Mouse (Mus musculus): ENCODE data around the gene Rprd1b.
"Not testable (repeated sequence)": the region's sequence is repeated elsewhere in the genome, so short reads cannot be mapped to it uniquely, and the experiment has no call there.

Rprd1b gene

DNA sequence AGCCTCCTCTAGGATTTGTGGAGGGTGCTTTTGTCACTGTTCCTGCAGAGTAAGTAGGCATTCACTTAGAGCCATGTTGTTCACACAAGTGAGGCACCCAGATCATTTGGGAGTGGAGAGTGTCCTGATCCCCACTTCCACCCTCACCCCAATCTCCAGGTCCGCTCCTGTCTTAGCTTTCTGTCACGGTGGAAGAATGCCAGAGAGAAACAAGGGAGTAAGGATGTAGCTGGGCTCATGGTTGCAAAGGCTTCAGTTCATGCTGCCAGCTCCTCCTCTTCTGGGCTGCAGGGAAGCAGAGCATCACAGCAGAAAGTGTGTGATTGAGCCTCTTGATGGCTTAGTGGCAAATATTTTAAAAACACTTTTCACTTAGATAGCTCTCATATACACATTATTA is 12.1 kb downstream of the Rprd1b start:
- no peak for DNase-seq (ENCODE audit: low spot score in 2 of 2)

DNA sequence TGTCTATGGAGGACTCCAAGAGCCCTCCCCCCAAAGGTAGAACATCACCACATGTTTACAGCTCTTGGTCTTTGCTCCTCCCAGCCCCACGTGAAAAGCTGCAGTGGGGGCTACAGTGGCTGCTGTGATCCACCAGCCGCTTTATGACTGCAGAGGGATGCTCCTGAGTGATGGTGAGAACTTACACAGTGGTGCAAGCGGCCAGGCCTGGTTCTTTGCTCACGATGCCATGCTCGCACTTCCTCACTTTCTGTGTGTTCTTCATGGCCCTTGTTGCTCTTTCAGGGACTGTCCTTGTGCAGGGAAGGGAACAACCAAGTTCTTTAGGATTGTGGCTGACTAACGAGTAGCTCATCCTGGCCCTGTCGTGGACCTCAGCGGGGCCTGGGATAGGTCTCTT is 15.2 kb downstream of the Rprd1b start:
- no peak for DNase-seq (ENCODE audit: low spot score in 2 of 2)

DNA sequence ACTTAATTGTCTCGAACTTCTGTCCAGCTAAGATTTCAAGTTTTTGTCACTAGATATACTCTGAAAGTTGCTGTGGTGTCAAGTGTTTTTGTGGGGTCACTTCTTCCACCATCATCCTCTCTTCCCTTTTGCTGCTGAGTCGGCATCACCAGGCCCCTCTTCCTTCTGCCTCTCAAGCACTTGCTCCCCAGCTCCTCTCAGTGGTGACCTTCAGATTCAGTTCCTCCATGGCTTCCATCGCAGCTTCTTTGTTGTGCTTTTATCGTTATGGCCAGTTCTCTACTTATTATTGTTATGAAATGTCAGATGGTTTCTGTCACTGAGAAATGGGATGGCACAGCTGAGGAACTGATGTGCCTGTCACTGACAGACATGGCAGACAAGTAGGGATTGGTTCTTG is 17.9 kb downstream of the Rprd1b start:
- DNase-seq (ENCODE audit: low spot score in 2 of 2): no peak

DNA sequence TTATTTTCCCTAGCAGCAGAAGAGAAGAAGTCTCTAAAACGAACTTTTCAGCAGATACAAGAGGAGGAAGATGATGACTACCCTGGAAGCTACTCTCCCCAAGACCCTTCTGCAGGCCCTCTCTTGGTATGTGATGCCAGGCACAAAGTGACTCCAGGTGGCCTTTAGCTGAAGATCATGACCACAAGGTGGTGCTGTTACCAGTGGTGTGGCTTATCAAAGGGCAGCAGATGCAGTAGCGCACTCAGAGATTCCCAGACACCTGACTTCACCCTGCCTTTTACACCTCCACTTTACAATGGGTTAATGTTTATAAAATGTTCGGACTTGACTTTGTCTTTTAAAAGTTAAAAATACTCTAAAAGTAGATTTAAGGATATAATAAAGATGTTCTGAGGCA is 19.6 kb downstream of the Rprd1b start:
- peak; percentile 57 to 64 for DNase-seq (ENCODE audit: low spot score in 2 of 2)

DNA sequence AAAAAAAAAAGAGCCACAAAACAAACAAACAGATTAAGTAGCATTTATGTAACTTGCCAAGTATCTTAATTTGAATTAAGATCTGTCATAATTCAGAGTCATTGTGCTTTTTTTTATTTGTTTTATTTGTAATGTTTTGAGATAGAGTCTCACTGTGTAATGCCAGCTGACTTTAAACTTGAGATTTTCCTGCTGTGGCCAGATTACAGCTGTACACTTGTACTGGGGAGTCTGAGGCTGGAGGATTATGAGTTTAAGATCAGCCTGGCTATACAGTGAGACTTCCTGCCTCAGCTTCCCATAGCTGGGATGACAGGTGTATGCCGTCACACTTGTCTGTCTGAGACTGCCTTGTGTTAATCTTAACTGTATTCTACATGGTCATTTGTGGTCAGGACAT is 20.4 kb downstream of the Rprd1b start:
- DNase-seq (ENCODE audit: low spot score in 2 of 2): no peak

DNA sequence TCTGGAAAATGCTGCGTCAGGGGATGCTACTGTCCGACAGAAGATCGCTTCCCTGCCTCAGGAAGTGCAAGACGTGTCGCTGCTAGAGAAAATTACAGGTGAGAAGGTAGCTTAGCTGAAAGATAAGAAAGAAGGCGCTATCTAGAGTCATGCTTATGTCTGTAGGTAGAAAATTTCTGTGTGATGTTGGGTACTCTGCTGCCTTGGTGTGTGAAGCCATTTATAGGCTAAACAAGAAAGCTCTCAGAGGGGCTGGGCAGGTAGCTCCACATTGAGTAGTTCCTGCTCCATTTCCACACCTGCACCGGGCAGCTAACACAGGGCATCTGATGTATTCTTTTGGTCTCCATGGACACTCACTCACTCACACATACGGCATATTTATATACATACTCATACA is 21.8 kb downstream of the Rprd1b start:
- no peak for DNase-seq (ENCODE audit: low spot score in 2 of 2)

DNA sequence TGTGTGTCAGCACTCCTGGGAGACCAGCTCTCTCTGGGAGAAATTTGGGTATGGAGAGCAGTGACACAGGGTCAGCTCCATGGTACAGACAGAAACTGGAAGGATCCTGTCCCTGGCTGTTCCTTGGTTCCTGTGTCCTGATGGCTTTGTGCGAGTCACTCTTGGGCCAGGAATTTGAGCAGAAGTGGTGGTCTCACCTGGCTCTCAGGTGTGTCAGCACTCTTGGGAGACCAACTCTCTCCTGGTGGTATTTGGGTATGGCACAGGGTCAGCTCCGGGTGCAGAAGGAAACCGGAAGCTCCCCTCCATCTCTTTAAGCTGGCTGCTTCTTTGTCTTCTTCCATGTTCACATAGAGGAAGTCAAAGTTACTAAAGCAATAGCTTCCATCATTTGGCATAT is 26.3 kb downstream of the Rprd1b start:
- no peak for DNase-seq (ENCODE audit: low spot score in 2 of 2)

DNA sequence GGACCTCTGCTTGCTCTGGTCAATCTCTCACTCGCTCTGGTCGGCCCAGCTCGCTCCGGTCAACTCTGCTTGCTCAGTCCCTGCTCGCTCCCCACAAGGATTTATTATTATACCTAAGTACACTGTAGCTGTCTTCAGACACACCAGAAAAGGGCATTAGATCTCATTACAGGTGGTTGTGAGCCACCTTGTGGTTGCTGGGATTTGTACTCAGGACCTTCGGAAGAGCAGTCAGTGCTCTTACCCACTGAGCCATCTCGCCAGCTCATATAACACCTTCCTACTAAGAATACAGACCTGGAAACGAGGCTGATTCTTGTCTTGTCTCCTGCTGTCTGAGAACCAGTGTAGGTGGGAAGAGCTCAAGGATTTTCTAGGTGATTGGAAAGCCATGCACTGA is 27.1 kb downstream of the Rprd1b start:
- not testable (repeated sequence) for DNase-seq (ENCODE audit: low spot score in 2 of 2)

DNA sequence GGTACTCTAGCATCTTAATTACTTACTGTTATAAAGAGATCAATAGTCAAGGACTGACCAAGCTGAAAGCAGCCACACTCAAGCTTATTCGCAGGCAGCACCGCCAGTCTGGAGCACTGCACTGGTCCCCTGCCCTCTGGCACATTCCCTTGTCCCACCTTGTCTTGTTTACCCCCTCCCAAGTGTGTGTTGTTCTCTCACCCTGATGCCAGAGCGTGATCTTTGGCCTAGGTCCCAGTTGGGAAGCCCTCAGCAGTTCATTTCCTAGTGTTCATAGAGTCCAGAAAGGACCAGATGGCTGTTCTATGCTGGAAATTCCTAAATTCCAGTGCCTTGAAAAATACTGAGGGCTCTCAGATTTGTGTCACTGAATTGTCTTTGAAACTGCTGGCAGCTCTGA is 28.7 kb downstream of the Rprd1b start:
- no peak for DNase-seq (ENCODE audit: low spot score in 2 of 2)

DNA sequence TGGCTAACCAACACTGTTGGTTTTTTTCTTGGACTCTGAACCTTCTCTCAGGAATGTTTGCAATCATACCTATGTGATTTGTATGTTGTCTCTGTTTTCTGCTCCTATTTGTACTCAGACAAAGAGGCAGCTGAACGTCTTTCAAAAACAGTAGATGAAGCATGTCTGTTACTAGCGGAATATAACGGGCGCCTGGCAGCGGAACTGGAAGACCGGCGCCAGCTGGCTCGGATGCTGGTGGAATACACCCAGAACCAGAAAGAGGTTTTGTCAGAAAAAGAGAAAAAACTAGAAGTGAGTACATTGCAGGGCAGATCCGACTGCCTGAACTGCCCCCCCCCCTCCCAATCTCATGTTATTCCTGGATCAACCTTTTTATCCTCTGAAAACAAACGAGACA is 30.2 kb downstream of the Rprd1b start:
- DNase-seq (ENCODE audit: low spot score in 2 of 2): peak in 1 of 2 experiments; percentile 56

DNA sequence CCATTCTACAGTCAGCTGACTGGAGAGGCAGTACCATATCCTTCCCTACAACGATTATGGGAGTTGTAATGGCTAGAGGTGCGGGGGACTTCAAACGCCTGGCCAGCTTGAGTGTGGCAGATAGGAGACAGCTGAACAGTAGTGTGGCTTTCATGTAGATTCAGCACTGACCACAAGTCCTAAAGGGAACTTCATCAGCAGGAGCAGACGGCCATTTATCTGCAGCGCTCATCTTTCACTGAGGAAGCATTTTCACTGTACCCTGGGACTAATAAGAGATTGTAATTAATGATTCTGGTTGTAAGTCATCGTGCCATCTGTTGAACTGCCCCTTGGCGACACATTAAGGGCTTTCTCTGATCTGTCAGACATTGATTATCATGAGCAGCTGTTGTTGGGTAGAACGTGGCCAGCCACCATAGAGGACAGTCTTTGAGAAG is 31.4 kb downstream of the Rprd1b start:
- no peak for DNase-seq (ENCODE audit: low spot score in 2 of 2)

DNA sequence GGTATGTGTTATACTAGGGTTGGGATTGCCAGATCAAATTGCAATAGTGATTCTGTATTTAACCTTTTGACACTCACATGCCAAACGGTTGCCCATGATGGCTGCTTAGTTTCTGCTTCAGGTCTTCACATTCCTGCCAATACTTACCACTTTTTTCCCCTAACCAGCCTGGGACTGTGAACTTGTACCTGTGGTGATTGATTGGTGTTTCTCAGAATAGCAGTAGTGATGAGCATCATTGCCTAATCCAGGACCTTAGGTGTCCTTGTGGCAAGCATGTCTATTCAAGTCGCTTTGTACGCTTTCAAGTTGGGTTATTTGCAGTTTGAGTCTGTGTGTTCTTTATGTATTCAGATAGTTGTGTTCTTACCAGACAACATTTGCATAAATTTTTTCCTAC is 34.7 kb downstream of the Rprd1b start:
- no peak for DNase-seq (ENCODE audit: low spot score in 2 of 2)

DNA sequence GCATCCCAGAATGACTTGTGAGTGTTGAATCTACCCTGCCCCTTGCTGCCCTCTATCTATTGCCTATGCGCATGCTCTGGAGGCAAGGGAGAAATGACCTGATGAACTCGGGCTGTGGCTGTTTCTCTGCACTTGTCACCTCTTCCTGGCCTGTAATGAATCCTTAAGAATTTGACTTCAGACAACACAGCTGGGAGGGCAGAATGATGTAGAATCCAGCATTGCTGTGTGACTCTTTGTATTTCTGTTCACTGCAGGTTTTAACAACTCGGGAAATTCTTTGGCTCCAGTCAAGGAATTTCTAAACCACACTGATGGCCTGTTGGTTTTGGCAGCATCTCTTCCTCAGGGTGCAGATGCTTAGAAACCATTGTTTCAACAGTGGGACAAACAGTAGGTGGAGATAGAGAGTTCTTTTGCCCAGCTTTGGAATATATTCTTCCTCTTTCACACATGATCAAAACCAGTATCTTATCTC is 36.3 kb downstream of the Rprd1b start:
- no peak for DNase-seq (ENCODE audit: low spot score in 2 of 2)

DNA sequence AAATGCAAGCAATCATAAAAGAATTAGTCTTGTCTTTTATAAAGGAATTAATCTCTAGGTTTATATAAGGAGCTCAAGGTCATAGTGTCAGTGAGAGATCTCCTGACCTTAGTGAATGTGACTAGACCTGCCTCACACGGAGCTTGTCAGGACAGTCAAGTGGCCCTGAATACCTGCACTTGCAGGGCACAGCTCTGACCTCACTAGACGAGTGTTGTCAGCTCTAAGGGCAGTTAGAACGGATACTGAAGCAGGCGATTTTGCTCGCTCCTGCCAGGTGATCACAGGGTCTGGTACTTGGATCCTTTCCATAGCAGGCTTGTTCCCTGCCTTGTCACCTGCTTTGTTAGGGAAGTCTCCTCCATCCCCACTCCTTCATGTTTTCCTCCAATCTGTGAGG is 36.8 kb downstream of the Rprd1b start:
- no peak for DNase-seq (ENCODE audit: low spot score in 2 of 2)

DNA sequence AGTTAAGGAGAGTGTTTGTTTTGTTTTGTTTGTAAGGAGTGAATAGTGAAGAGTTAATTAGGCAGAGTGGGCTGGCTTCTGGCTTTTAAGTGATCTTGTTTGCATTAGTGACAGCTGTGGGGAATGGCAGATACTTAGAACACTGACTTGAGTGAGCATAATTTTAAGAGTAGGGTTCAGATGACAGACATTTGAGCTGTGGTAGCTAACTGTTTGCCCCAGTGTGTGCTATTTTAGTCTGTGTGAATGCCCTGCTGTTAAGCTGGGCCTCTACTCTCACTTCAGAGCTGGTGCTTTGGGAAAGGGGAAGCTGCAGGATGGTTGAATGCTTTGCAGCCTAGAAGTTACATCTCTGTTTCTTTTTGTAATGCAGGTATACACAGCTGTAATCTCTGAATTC is 38.2 kb downstream of the Rprd1b start:
- DNase-seq (ENCODE audit: low spot score in 2 of 2): no peak

DNA sequence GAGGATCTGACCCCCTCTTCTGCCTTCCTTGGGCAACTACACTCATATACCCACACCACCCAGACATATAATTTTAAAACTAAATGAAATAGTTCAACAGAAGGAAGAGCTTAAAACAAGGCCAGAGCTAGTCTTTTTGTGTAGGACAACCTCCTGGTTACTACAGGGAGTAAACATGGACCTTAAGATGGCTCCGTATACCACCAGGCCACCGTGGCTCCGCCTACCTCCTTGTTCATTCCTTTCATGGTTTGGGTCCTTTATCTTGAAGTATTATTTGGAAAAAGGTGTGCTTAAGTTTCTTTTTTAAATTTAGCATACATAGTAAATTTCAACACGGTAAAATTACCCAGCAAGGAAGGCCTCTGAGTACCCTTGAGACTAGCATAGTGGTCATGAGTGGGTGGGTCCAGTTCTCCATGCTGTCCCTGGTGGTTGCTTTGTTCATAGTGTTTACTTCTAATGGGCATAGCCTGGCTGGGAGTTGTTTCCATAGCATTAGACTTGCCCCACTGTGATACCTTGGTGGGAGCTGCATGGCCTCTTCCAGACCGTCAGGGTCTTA is 39.0 kb downstream of the Rprd1b start:
- no peak for DNase-seq (ENCODE audit: low spot score in 2 of 2)

DNA sequence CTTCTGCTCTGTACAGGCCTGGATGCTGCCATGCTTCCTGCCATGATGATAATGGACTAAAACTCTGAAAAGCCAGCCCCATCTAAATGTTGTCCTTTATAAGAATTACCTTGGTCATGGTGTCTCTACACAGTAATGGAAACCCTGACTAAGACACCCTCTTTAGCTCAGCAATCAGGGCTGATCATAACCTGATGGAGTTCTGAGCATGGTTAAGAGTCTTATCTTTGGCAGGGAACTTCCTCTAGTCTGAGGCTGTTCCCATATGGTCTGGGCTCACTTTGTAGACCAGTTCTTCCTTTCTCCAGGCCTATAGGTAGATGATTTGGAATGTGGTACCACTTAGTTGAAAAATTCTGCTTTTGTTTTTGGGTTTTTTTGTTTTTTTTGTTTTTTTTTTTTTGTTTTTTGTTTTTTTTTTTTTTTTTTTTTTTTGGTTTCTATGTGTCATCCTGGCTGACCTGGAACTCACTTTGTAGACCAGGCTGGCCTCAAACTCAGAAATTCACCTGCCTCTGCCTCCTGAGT is 40.2 kb downstream of the Rprd1b start:
- no peak for DNase-seq (ENCODE audit: low spot score in 2 of 2)

DNA sequence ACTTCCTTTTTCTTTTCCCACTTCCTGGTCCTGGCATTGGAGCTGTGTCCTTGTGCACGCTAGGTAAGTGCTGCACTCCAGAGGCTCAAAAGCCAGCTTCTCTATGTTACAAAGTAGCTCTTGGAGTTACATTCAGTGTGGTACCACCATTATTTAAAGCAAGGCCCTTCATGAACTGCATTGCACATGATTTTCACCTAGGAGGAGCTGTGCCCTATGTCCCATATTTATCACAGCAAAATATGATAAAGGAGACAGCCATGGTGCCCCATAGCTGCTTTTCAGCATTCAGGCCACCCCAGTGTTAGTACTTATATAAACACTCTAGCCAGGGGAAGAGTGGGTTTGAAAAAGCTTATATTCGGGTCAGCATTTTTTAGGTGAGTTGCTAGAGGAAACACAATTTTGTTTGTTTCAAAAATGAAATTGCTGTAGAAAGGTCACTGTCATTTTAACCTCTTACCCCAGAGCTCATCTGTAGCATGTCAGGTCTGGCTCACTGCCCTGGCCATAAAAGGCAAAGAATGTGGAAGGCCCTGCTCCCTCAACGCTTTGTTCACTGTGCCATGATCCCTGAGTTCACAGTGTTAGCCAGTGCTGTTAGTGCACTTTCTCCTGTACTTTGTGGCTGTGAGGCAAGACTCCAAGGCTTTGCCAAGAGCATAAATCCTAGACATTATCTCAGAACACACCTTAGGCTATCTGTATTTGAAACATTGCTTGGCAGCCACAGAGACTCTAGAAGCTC is 42.8 kb downstream of the Rprd1b start:
- no peak for DNase-seq (ENCODE audit: low spot score in 2 of 2)

DNA sequence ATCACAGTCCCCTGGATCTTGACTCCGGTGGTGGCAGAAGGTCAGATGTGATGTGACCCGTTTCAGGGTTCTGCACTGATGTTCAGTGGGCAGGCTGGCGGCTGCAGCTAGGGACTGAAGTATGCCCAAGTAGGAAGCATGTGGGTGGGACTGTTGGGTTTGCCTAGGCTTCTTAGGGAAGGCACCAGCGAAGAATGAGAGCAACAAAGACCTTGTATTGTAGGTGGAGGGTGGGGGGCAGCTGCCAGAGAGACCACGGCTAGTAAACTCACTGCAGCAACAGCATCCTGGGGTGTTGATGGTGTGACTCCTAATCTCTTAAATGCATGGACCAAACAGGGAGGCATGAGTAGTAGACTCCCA is 43.3 kb downstream of the Rprd1b start:
- DNase-seq (ENCODE audit: low spot score in 2 of 2): no peak

DNA sequence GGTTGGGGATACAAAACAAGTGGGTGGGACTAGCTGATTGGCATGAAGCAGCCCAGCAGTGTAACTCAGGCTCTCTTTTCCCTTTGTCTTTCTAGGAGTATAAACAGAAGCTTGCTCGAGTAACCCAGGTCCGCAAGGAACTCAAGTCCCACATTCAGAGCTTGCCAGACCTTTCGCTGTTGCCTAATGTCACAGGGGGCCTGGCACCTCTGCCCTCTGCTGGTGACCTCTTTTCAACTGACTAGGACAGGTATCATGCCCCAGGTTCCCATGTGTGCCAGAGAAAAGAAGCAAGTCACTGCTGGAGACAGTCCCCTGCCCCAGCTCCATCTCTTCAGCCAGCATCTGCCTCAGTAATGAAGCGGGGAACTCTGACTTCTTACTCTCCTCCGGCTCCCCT is 46.5 kb downstream of the Rprd1b start:
- DNase-seq (ENCODE audit: low spot score in 2 of 2): no peak

DNA sequence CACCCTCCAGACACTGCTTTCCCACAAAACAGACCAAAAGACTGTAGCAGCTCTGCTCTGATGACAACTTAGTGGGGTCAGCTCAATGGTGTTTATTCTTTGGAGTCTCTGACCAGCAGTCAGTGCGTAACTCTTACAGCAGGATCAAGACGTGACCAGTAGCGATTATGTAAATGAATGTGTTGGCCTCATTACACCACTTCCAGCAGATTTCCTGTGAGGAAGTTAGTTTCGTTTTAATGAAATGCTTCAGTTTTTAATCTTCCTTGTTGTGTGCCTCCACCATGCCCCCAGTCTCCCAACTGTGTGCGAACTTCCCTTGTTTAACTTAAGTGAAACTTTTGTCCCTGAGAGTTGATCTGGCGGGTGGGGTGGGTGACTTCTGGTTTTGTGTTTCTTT is 48.4 kb downstream of the Rprd1b start:
- DNase-seq (ENCODE audit: low spot score in 2 of 2): no peak

DNA sequence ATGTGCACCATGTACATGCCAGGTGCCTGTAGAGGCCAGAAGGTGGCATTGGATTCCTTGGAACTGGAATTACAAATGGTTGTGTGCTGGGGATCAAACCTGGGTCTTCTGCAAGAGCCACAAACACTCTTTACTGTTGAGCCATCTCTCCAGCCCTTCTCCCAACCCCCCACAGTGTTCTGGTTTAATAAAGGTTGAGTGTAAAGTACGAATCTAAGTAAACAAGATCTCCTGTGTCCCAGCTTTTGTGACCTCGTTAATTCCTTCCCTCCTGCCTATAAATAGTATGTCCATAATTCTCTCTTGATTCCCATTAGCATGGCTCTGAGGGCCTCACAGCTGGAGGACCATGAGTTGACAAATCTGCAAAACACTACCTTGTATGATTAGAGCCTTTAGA is 49.7 kb downstream of the Rprd1b start:
- no peak for DNase-seq (ENCODE audit: low spot score in 2 of 2)

DNA sequence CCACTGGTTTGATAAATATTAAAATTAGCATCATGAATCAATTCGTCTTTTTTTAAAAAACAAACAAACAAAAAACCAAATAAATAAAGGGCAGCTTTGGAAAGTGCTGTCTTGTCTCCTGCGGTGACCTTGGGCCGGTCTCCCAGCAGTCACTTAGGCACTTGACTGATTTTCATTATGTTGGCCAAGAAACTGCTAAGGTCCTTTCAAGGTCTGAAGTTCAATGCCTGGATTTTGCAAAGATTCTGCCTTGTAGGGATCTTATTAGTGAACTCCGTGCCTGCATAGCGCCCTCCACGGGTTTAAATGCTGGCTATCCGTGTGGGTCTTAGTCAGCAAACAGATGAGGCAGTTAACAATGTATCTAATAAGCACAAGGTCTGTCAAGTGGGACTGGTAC is 50.7 kb downstream of the Rprd1b start:
- no peak for DNase-seq (ENCODE audit: low spot score in 2 of 2)
